Mouse (Mus musculus) kidney, postnatal 0 days (tissue): ENCODE results near the gene Ptch2. TPM values are rescaled to one million over a fixed set of nuclear protein-coding genes. Genes with fewer than 3 reads are reported as not detected.

Source experiments
- ATAC-seq: fragments of 200-750 bp; cut with Nextera tagmentation; replicated peaks from 2 replicates; pipeline ENCODE4 v1.8.0; 2017; ENCODE audit warnings: low read depth, moderate number of reproducible peaks, moderate TSS enrichment, moderate library complexity; ENCODE audit not compliant: low FRiP score
- DNase-seq: peaks from one replicate; pipeline ENCODE4 v3.0.0-alpha.2; 2016; ENCODE audit warnings: low spot score
- H3K27ac ChIP-seq: fragments of 300-500 bp; sonication (generic); 2 replicates; pipeline ENCODE4 v1.5.1; 2014; ENCODE audit warnings: mild to moderate bottlenecking
- H3K27me3 ChIP-seq: fragments of 300-500 bp; sonication (generic); 2 replicates; pipeline ENCODE4 v1.6.1; 2014; ENCODE audit warnings: low read length, mixed read lengths; ENCODE audit not compliant: insufficient read depth
- H3K36me3 ChIP-seq: fragments of 300-500 bp; sonication (generic); 2 replicates; pipeline ENCODE4 v1.6.1; 2014; ENCODE audit warnings: low read length, mixed read lengths; ENCODE audit not compliant: insufficient read depth
- H3K4me1 ChIP-seq: fragments of 300-500 bp; sonication (generic); replicated peaks from 2 replicates; pipeline ENCODE4 v1.6.1; 2014; ENCODE audit warnings: antibody characterized with exemption, low read length, mixed read lengths; ENCODE audit not compliant: insufficient read depth
- H3K4me2 ChIP-seq: fragments of 300-500 bp; sonication (generic); 2 replicates; pipeline ENCODE4 v1.6.1; 2014; ENCODE audit warnings: mild to moderate bottlenecking, low read length, moderate library complexity, mixed read lengths
- H3K4me3 ChIP-seq: fragments of 300-500 bp; sonication (generic); replicated peaks from 2 replicates; pipeline ENCODE4 v1.5.1; 2014; ENCODE audit warnings: low read depth, low read length
- H3K9ac ChIP-seq: fragments of 300-500 bp; sonication (generic); 2 replicates; pipeline ENCODE4 v1.6.1; 2014; ENCODE audit warnings: low read depth, low read length
- H3K9me3 ChIP-seq: fragments of 300-500 bp; sonication (generic); replicated peaks from 2 replicates; pipeline ENCODE4 v1.6.1; 2016; ENCODE audit warnings: low read length, inconsistent platforms, mixed read lengths
- CTCF ChIP-seq: IDR thresholded peaks from 2 replicates; pipeline ENCODE4 v1.5.1; 2016; ENCODE audit warnings: antibody characterized with exemption, low read depth, mild to moderate bottlenecking, moderate library complexity
- WGBS: fragments of 180-500 bp; shearing (Covaris S2); extraction: QIAGEN DNeasy Blood & Tissue Kit; methylation state at CpG from one replicate; pipeline ENCODE4 v1.1.7; 2014; 5-methylcytosine and 5-hydroxymethylcytosine counted together
- polyA plus RNA-seq: library from polyadenylated mRNA; unstranded; fragments of >200 nt; fragmentation: Nextera tagmentation; extraction: Ambion mirVana; gene quantifications from 2 replicates; pipeline ENCODE4 v1.2.1, GENCODE M21; 2015

Ptch2 gene
- polyA plus RNA-seq, 1 experiment from 2014 or later = 4.0 TPM

DNA sequence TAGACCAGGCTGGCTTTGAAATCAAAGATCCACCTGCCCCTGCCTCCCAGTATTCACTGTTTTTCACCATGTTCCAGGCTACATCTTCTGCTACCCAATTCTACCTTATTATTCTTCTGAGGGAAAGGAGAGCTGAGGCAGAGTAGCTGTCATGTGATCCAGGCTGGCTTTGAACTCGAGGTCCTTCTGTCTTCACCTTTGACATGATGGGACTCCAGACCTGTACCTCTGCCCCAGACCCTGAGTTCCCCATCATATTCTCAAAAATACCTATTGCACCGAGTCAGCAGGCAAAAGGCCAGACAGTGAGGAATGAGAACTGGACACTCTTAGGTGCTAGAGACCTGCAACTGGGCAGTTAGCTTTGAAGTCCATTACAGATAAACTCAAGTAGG, 38.7 kb downstream of the Ptch2 start:
- H3K4me1 ChIP-seq = no peaks in the 10 kb centered on the region; the same call in 1 of the 2 replicates
- ATAC-seq (no peak), DNase-seq (no peak)
- 30% methylated on average over 2 of the region's 2 CpGs for whole genome bisulfite sequencing
- no peaks in the 10 kb centered on the region for H3K36me3 ChIP-seq
- peak overlapping the region; percentile 95; the same call in 1 of the 2 replicates for H3K4me2 ChIP-seq
- no peak overlapping the region for H3K27ac ChIP-seq
- H3K27me3 ChIP-seq = no peaks in the 10 kb centered on the region
- no peak overlapping the region for H3K9ac ChIP-seq
- H3K4me3 ChIP-seq = no peak overlapping the region
- TF ChIP-seq CTCF = no peak
- no peaks in the 10 kb centered on the region for H3K9me3 ChIP-seq

DNA sequence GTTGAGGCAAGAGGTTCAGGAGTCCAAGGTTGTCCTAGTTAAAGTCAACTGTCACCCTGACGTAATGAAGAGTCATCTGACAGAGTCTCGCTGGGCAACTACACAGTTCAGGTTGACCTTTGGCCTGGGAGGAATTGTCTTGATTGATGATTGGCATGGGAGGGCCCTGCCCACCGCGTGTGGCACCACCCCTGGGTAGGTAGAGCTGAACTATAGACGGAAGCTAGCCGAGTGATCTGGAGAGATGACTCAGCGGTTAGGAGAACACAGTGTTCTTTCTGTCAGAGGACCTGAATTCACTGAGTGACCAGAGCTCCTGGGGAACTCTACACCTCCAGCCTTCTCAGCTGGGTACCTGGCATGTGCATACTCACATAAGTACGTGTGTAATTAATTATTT, 40.2 kb downstream of the Ptch2 start:
- H3K4me2 ChIP-seq = no peak overlapping the region
- TF ChIP-seq CTCF = no peak
- peak overlapping the region; percentile 75 for H3K27ac ChIP-seq
- 33% methylated on average over 8 of the region's 8 CpGs for WGBS
- no peaks in the 10 kb centered on the region; the same call in 1 of the 2 replicates for H3K4me1 ChIP-seq
- no peaks in the 10 kb centered on the region for H3K36me3 ChIP-seq
- no peaks in the 10 kb centered on the region for H3K27me3 ChIP-seq
- no peak overlapping the region for H3K4me3 ChIP-seq
- no peak overlapping the region for H3K9ac ChIP-seq
- ATAC-seq (peak; percentile 76), DNase-seq (no peak)
- no peaks in the 10 kb centered on the region for H3K9me3 ChIP-seq

DNA sequence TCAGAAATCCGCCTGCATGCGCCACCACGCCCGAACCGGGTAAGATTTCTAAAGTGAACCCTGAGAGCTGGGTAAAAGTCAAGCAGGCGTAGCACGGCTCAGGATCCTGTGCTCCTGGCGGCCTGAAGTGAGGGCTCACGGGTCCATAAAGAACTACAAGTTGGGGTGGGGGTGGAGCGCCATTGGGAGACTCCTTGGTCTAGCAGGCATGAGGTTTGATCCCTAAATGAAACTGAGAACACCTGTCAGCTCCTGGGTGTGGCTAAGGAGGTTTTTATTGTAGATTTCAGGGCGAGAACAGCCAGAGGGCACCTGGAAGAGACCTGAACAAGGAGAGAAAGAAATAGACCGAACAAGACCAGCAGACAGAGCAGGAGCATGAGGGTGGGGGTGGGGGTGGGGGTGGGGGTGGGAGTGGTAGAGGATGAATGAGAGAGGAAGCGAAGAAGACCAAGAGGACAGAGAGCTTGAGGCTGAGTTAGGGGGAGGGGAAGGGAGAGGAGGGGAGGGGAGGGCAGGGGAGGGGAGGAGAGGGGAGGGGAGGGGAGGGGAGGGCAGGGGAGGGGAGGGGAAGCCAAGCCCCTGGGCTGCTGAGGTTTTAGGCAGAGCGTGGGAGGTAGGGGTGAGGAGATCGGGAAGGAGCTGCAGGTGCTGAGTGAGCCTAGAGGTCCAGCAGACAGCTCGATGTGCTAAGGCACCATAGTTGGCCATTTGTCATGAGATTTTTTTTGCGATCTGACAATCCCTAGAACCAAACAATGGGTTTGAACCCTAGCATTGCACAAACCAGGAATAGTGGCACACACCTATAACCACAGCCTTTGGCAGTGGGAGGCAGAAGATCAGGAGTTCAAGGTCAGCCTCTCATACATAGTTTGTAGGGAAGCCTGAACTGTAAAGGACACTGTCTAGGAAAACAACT, 42.7 kb downstream of the Ptch2 start:
- no peaks in the 10 kb centered on the region for H3K27me3 ChIP-seq
- H3K9me3 ChIP-seq = no peaks in the 10 kb centered on the region
- no peak overlapping the region for H3K27ac ChIP-seq
- no peak overlapping the region for H3K4me3 ChIP-seq
- H3K4me1 ChIP-seq = no peaks in the 10 kb centered on the region
- ATAC-seq (no peak), DNase-seq (no peak)
- H3K36me3 ChIP-seq = no peaks in the 10 kb centered on the region
- no peak overlapping the region for H3K9ac ChIP-seq
- no peak overlapping the region for H3K4me2 ChIP-seq
- TF ChIP-seq CTCF = no peak
- WGBS = 59% methylated on average over 16 of the region's 17 CpGs

DNA sequence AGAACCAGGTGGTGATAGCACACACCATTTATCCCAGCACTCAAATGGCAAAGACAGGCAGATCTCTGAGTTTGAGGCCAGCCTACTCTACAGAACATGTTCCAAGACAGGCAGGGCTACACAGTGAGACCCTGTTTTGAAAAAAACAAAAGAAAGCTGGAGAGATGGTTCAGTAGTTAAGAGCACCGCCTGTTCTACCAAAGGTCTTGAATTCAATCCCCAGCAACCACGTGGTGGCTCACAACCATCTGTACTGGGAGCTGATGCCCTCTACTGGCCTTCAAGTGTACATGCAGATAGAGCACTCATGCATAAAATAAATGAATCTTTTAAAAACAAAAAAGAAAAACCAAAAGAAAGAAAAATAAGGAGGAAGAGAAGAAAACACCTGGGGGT, 43.3 kb downstream of the Ptch2 start:
- WGBS = 5% methylated on average over 2 of the region's 2 CpGs
- DNase-seq (peak; percentile 77), ATAC-seq (no peak)
- Histone ChIP-seq H3K9me3 (no peaks in the 10 kb centered on the region), H3K4me2 (no peak overlapping the region), H3K4me1 (no peaks in the 10 kb centered on the region), H3K4me3 (no peak overlapping the region), H3K27ac (no peak overlapping the region), H3K9ac (no peak overlapping the region), H3K27me3 (no peaks in the 10 kb centered on the region), H3K36me3 (no peaks in the 10 kb centered on the region)
- TF ChIP-seq CTCF = peak; percentile 88

DNA sequence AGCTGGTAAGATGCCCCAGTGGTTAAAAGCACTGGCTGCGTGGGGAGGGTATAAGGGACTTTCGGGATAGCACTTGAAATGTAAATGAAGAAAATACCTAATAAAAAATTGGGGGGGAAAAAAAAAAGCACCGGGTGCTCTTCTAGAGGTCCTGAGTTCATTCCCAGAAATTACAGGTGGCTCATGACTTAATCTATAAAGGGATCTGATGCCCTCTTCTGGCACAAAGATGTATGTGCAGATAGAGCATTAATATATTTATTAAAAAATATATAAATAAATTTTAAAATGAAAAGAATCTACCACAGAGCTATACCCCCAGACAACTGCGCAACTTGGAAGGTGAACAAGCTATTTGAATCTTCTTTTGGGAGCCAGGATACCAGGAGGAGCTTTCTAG, 44.7 kb downstream of the Ptch2 start:
- H3K4me3 ChIP-seq = no peak overlapping the region
- no peaks in the 10 kb centered on the region for H3K9me3 ChIP-seq
- H3K27ac ChIP-seq = no peak overlapping the region
- no peak overlapping the region for H3K4me2 ChIP-seq
- no peaks in the 10 kb centered on the region for H3K4me1 ChIP-seq
- ATAC-seq (no peak), DNase-seq (no peak)
- H3K9ac ChIP-seq = no peak overlapping the region
- no peaks in the 10 kb centered on the region for H3K27me3 ChIP-seq
- peak; percentile 63 for TF ChIP-seq CTCF
- 35% methylated on average over 4 of the region's 4 CpGs for WGBS
- H3K36me3 ChIP-seq = no peaks in the 10 kb centered on the region

DNA sequence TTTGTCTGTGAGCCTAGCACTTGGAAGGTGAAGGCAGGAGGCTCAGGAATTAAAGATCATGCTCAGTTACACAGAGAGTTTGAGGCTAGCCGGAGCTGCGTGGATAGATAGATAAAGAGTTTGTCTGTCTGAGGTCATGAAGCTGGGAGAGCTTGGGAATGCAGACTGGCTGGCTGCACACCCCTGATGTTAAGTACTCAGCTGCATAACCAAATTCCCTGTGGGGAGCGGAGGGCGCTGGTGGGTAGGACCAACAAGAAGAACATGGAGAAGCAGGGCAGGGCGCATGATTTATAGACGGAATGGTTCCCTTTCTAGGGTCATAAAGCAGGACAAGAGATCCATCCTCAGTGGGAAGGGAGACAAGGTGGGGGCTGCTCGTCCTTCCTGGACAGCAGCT, 47.1 kb downstream of the Ptch2 start:
- 31% methylated on average over 7 of the region's 7 CpGs for WGBS

More for the DNA sequence above, 47.1 kb downstream of the Ptch2 start:
- Histone ChIP-seq H3K4me3 (no peak overlapping the region), H3K9ac (no peak overlapping the region), H3K27ac (no peak overlapping the region), H3K9me3 (no peaks in the 10 kb centered on the region), H3K4me2 (no peak overlapping the region), H3K27me3 (no peaks in the 10 kb centered on the region), H3K36me3 (no peaks in the 10 kb centered on the region), H3K4me1 (no peaks in the 10 kb centered on the region)
- no peak for TF ChIP-seq CTCF
- DNase-seq (no peak), ATAC-seq (no peak)
